Mouse (Mus musculus) heart, postnatal 4 days (tissue): ENCODE results near the gene Cacng5. TPM values are rescaled to one million over a fixed set of nuclear protein-coding genes. Genes with fewer than 3 reads are reported as not detected.

Experiments used
- DNase-seq: peaks from one replicate; pipeline ENCODE4 v3.0.0; 2021
- total RNA-seq, 2 experiments: library from RNA; stranded (reverse); gene quantifications; 2 replicates each; pipeline ENCODE4 v1.2.3; 2021

Cacng5 gene
- under 1 TPM; 0.10 to 0.11 TPM for total RNA-seq

- DNase-seq: peak; percentile 11
Observed at GRCm38 (mm10) chr11:107914634-107915226, at the start of gene Cacng5. Gene Cacng5 (minus strand): TSS chr11:107915055.

GRCm38 (mm10) chr11:107957566-107958350 lies 42.9 kb upstream of the Cacng5 start:
- DNase-seq: no peak

DNA sequence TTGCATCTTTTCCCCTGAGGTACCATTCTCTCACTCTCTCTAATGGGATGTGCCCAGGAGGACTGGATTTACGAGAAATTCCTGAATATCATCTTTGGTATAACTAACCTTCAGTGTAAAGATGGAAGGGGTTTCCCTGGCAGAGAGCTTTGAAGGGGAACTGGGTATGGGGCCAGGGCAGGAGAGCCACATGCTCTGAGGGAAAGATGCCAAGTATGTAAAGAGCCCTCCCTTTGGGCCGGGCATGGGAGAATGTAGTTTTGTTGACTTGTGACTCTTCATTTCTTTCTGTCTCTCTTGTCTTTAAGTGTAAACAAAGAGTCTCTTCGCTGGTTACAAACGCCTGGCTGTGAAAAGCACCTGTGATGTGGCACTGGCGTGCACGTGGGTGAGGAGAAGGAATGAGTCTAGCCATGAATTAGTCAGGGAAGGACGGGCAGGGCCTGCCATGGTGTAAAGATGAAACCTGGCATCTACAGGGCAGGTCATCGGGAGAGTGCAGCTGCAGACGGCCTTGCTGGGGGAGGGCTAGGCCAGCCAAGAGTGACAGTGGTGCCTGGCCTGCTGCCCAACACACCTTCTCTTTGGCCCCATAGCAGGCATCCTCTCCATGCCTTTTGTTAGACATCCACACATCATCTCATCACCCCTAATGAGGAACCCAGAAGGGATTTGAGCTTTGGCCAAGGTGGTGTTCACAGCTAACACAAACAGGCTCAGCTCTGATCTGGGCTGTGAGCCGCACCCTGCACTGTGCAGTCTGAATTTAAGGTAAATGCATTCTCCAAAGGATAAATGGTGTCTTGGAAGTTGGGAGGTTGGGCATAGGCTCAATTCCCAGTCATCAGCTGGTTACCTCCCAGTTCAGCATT lies 40.6 kb upstream of the Cacng5 start:
- DNase-seq: no peak

GRCm38 (mm10) chr11:107951431-107951830 lies 36.6 kb upstream of the Cacng5 start:
- no peak for DNase-seq

GRCm38 (mm10) chr11:107950658-107951057 lies 35.8 kb upstream of the Cacng5 start:
- no peak for DNase-seq

DNA sequence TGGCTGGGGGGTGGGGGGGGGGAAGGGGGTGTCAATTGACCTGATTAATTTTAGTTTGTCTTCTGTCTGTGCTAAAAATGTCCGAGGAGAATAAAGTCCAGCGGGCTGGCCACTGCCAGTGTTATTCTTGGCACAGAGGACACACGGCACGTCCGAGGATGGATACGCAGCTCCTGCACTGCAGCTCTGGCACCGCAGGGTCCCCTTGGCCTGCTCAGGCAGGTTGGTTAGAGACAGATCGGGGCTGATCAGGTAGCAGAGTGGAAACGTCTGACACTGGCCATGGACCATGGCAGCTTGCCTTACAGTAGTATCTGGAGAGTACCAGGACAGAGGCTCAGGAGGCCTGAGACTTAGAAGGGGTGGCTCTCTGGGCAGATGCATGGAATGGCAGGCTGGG lies 35.4 kb upstream of the Cacng5 start:
- peak; percentile 10 for DNase-seq

GRCm38 (mm10) chr11:107947951-107948350 lies 33.1 kb upstream of the Cacng5 start:
- DNase-seq: no peak

DNA sequence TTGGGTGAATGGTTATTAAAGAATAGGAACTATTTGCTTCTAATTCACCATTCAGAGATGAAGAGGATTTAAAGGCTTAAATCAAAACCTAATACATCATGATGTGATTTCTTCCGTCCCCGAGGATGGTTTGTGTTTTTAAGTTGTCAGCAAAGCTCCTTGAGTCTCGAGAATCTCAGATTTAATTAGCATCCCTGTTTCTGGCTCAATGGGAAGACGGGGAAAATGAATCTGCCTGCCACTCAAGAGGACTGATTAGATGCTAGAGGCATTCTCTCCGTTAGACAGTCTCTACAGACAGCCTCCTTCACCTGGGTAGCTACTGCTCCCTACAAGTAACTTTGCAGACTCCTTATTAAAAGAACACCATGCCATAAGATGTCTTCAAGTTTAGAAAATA lies 32.0 kb upstream of the Cacng5 start:
- DNase-seq: no peak

DNA sequence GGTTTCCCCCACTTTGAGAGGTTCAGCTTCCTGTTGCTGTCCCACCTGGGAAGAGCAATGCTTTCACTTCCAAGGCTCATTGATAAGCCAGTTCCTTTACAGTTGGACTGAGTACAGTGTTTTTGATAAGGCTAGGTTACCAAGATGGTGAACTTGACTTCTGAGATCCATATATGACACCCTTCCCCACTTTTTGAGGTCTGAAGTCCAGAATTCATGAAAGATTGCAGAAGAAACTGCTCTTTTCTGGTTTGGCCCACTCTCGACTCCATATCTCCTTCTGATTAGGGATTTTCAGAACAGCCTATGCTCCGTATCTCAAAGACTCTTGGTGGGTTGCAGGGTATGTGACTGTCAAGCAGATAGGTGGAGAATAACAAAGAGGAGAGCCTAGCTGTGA lies 22.1 kb upstream of the Cacng5 start:
- no peak for DNase-seq

- DNase-seq: no peak
Observed at GRCm38 (mm10) chr11:107931721-107932120, 16.9 kb upstream of the Cacng5 start.

GRCm38 (mm10) chr11:107931288-107931687 lies 16.4 kb upstream of the Cacng5 start:
- no peak for DNase-seq

DNA sequence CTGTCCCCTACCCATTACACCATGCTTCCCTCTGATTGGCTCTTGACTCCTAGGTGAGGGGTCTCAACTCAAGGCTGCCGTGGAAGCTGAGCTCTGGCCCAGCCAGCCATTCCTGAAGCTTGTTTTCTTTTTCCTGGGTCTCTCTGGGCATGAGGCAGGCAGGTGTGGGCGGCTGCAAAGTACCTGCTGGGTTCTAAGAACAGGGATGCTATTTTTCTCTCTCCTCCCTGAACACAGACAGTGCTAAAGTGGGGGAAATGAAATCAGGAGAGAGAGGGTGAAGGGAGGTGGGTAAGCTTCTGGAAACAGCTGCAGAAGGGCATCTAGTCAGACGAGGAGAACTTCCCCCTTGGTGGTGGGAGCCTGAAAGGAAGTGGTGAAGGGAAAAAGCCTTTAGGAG lies 14.9 kb upstream of the Cacng5 start:
- DNase-seq: no peak

GRCm38 (mm10) chr11:107919852-107920508 lies 5.1 kb upstream of the Cacng5 start:
- peak; percentile 46 for DNase-seq

GRCm38 (mm10) chr11:107917721-107918235 lies 2.9 kb upstream of the Cacng5 start:
- no peak for DNase-seq

DNA sequence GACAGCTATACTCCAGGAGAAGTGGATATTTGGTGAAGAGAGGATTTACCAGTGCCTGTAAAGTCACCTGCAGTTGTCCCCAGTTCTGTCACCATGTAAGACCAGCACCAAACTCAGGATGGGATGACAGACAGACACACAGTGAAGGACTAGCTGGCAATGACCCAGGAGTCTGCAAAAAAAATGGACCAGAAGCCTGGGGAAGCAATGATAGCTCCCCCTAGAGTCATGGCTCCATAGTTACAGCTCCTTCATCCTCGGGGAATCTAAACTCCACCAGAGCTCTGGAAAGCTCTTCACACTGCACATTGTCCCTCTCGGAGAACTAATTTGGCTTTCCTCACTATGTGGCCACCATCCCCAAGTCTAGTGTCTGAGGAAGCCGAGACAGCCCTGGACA lies 1.5 kb downstream of the Cacng5 start:
- DNase-seq: no peak

DNA sequence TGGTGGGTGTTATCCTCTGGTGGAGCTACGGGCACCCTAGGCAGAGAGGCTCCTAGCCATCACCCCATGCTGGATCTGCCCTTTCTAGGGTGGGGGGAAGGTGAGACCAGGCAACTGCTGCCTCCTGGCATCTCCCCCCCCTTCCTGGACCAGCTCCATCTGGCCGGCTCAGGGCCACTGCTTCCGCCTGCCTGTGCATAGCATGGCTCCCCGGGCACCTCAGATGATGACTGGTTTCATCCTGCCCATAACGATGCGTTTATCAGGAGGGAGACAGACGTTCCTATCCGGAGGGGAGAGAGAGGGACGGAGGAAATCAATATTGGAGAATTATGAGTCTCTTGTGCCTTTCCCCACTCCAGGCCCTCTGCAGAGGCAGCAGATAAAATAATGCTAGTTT lies 9.5 kb downstream of the Cacng5 start:
- no peak for DNase-seq

DNA sequence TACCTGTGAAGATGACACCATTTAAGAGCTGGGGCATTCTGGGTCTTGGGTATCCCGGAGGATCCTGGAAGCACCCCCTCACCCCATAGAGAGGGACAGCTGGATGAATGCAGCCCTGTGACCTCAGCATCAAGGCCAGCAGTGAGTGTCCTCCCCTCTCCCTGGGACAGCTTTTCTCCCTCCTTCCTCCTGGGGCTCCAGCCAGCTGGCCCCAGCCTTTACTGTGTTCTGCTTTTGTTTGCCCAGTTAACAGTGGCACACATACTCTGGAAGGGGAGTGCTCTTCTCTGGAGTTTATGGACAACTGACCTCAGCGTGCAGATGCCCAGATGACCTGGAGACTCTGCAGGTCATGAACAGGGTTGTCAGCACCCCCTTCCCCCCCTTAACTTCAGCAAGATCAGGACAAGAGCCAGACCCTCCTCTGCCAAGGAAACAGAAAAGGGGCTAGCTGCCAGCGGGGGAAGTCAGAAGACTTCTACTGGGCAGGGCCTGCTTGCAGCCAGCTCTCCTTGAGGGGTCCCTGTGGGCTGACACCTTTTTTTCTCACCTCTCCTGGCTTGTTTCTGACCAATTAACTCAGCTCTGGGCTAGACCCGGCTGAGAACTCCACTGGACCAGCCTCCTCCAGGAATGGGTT lies 10.8 kb downstream of the Cacng5 start:
- peak; percentile 7 for DNase-seq

DNA sequence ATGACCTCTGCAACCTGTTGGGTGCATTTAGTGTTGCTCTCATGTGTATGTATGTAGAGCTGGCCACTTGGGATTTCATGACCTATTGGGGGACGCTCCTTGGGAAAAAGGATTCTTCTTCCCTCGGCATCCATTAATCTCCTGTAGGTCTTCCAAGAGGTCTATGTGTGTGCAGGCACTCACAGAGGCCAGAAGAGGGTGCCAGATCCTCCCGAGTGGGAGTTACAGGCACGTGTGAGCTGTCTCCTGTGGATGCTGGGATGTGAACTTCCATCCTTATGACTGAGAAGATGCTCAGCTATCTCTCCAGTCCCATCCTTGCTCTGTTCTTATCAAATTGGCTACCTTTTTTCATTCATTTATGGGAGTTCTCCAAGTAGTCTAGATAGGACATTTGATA lies 14.4 kb downstream of the Cacng5 start:
- DNase-seq: no peak

GRCm38 (mm10) chr11:107898698-107899097 lies 16.2 kb downstream of the Cacng5 start:
- no peak for DNase-seq

DNA sequence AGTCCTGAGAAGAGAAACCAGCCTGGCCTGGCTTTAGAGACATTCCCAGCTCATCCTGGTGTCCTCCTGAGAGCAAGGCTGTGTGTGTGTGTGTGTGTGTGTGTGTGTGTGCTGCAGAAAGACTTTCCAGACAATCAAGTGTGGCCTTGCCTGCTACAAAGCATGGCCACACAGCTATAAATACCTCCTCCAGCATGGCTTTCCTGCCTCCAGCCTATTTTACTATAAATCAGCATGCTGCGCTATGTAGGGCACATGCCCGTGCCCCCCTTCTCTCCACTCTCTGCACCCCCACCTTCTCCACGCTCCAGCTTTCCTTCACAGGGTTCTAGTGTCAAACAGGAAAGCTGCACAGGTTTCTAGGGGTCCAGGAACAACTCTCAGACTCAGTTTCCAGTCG lies 19.2 kb downstream of the Cacng5 start:
- no peak for DNase-seq

GRCm38 (mm10) chr11:107891377-107891776 lies 23.5 kb downstream of the Cacng5 start:
- DNase-seq: no peak

DNA sequence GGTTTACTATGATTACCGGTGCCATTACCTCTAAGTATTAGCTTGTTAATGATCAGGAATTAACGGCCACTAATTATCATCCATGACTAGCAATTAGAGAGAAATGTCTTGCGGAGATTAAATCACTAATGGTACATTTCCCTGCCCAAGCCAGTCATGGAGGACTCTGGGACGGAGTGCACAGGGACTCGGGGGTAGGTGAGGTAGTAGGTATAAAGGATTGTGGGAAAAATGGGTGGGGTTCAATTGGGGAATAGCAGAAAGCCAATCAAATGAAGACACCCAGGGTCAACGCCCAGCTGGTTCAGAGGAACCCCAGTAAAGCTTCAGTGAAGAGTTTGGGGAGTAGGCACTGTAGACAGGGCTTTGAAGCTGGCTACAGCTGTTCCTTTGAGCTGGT lies 27.5 kb downstream of the Cacng5 start:
- no peak for DNase-seq
